Mouse (Mus musculus) c-Kit-positive CD71-positive TER-119-positive erythroid progenitor cells, embryonic 14.5 days (primary cell): ENCODE measurements around the gene Chrna5.

Experiments
- DNase-seq: peaks from one replicate; pipeline ENCODE4 v3.0.0-alpha.2; 2013; ENCODE audit warnings: low spot score

The Chrna5 gene

GRCm38 (mm10) chr9:55023902-55024583 lies 43.4 kb downstream of the Chrna5 start:
- peak; percentile 58 for DNase-seq

GRCm38 (mm10) chr9:55025534-55026274 lies 45.0 kb downstream of the Chrna5 start:
- DNase-seq = no peak

- DNase-seq = no peak
Observed at GRCm38 (mm10) chr9:55026275-55026663, 45.6 kb downstream of the Chrna5 start, which contains the start of gene Chrna3. TSS of gene Chrna3 (minus strand) at chr9:55026562.

- no peak for DNase-seq
Observed at GRCm38 (mm10) chr9:55031435-55032167, 50.9 kb downstream of the Chrna5 start.

GRCm38 (mm10) chr9:55038948-55039347 lies 58.3 kb downstream of the Chrna5 start:
- no peak for DNase-seq

GRCm38 (mm10) chr9:55039983-55040382 lies 59.3 kb downstream of the Chrna5 start:
- DNase-seq = no peak

GRCm38 (mm10) chr9:55041389-55041788 lies 60.7 kb downstream of the Chrna5 start:
- no peak for DNase-seq

- DNase-seq = no peak
Observed at GRCm38 (mm10) chr9:55043688-55044087, 63.0 kb downstream of the Chrna5 start.

GRCm38 (mm10) chr9:55045001-55045400 lies 64.3 kb downstream of the Chrna5 start:
- DNase-seq = no peak

- DNase-seq = no peak
Observed at GRCm38 (mm10) chr9:55046764-55047163, 66.1 kb downstream of the Chrna5 start.

GRCm38 (mm10) chr9:55048211-55048880 lies 67.7 kb downstream of the Chrna5 start, which contains the start of gene Chrnb4:
TSS of gene Chrnb4 (minus strand) at chr9:55048779.
- DNase-seq = no peak

GRCm38 (mm10) chr9:55055386-55055930 lies 74.8 kb downstream of the Chrna5 start:
- no peak for DNase-seq
